Mouse (Mus musculus) monocyte, adult 59 days (primary cell): Measurements from ENCODE around the gene Rpl10. TPM values are rescaled to one million over a fixed set of nuclear protein-coding genes. Genes with fewer than 3 reads are reported as not detected.

Experiments
- total RNA-seq, 2 experiments: library from RNA; stranded (reverse); gene quantifications; one replicate each; pipeline ENCODE4 v1.2.4; 2023

The Rpl10 gene
- total RNA-seq, result 100 to 1,000 TPM; 714 to 836 TPM

GRCm38 (mm10) chrX:74270062-74270901 is at the start of gene Rpl10:
Gene Rpl10 (plus strand): TSS chrX:74270812.

DNA sequence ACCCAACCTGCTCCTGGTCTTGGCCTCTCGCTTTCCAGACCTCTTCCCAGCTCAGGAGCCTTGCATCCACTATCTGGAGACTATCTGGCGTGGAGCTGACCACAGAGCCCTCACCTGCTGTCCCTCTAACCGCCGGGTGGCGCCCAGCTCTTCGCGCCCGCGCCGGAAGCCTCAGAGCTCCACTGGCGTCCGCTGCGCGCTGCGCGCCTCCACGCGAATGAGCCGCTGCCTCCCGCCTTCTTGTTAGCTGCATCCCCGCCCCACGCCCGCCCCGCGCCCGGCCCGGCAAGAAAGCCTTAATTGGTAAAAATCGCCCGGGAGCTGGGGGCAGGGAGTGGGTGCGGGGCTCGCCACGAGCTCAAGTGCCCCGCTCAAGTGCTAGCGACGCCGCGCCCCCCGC is 21.0 kb upstream of the Rpl10 start, which contains the start of gene Flna:
TSS of gene Flna (minus strand) at position 206 of the 400 bp plus-strand sequence.

DNA sequence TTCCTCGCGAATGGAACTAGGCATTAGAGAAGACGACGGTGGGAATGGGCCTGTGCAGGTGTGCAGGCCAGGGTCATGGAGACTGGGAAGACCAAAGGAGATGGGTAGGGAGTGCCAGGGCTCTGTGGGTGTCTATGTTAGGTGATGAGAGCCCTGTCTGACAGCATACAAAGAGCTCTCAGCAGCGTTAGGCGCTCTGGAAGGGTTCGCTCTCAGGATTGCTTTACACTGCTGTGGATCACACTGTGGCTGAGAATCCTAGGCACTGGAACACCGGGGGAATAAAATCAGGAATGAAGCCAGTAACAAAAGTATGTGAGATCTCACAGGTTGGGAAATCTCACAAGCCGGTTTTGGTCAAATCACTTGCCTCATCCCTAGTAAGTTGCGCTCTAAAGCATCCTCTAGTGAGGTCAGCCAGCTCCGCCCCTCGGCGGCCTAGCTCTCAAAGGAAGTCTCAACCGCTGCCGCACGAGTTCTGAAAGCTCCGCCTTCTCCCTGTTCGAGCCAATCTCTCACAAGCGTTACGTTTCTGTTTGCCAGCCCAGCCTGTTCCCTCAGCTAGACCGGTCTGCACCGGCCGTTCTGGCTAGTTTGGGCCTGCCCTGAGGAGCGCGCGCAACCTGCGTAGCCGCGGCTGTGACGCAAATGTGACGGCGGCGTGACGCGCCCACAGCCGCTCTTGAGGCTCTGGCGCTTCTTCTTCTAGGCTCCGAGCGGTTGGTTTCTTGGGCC is 16.3 kb upstream of the Rpl10 start, which contains the start of gene Emd:
TSS of gene Emd (plus strand) at position 535 of the 735 bp plus-strand sequence.

DNA sequence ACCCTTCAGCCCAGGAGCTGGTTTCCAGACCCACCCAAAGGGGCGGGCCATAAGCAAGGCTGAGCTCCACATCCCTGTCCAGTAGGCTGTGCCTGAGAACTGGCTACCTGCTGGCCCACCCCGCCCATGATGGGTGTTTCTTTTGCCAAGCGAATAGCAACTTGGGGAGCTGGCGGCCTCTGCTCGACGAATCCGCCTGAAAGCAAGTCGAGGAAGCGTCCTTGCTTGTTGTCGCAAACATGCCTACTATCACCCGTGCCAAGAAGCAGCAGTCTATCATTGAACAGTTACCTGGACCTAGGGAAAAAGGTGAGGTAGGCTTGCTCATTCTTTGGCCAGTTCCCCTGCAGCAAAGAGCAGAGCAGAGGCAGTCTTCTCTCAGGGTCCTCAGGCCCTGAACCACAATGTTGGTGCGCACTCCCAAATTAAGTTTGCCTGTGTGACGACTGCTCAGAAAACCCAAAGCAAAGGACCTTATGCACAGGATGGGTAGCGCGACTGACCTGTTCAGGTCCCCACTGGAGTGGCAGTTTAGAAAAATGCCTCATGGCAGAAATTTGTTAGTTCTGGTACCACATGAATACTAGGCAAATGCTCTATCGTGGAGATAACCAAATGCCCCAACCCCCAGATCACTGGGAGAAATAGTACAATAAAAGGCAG is 11.3 kb downstream of the Rpl10 start, which contains the start of the genes Taz and Dnase1l1:
TSS of gene Taz (plus strand) at position 181 of the 663 bp plus-strand sequence.
TSS of gene Dnase1l1 (minus strand) at position 606 of the 663 bp plus-strand sequence.

GRCm38 (mm10) chrX:74296538-74297448 is 26.2 kb downstream of the Rpl10 start, which contains the start of gene Atp6ap1:
Gene Atp6ap1 (plus strand): TSS chrX:74297097.

GRCm38 (mm10) chrX:74304867-74305700 is 34.5 kb downstream of the Rpl10 start, which contains the start of gene Gdi1:
Gene Gdi1 (plus strand): TSS chrX:74304998.

DNA sequence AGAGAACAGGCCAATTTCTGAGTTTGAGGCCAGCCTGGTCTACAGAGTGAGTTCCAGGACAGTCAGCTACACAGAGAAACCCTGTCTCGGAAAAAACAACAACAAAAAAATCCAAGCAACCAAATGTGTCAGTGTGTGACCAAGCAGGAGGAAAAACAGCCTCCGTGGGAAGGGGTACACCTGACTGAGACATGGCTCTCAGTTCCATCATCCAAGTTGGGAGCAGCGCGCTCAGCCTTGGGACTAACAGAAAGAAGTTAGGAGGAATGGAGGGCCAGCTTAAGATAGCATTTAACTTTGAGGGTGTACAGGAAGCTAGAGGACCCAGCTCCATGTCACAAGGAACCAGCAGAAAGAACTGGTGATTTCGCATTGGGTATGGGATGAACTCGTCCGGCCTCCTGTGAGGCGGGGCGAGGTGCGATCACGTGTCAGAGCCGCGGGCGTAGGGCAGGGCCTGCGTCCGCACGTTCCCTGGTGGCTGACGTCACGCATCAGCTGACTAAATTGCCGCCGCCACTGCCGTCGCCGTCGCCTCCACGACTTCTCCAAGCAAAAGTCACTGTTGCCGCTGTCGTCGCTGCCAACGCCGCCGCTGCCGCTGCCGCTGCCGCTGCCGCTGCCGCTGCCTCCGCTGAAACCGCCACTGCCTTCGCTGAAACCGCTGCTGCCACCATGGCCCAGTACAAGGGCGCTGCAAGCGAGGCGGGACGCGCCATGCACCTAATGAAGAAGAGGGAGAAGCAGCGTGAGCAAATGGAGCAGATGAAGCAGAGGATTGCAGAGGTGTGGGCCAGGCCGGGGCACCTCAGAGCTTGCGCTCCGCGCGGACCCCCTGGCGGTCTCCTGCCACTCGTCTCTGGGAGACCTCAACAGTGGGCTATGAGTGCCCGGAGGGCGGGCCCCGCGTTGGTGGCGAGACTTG is 42.2 kb downstream of the Rpl10 start, which contains the start of gene Fam50a:
TSS of gene Fam50a (plus strand) at position 494 of the 925 bp plus-strand sequence.

Other genes with a start within 250 kb of the Rpl10 start
- gene Irak1, start 246.9 kb upstream of the Rpl10 start, total RNA-seq, result 100 to 1,000 TPM; 131 to 140 TPM
- gene Opn1mw, start 143.3 kb upstream of the Rpl10 start, total RNA-seq, result not detected
- 10 to 100 TPM; 42.6 to 44.5 TPM for gene Mecp2, start 135.4 kb upstream of the Rpl10 start, total RNA-seq
- gene Tex28, start 103.0 kb upstream of the Rpl10 start, total RNA-seq, result not detected
- not detected for gene Tktl1, start 93.6 kb upstream of the Rpl10 start, total RNA-seq
- 1,000 to 10,000 TPM; 1,568 to 1,591 TPM for gene Flna, start 21.0 kb upstream of the Rpl10 start, total RNA-seq
- 10 to 100 TPM; 74.3 to 79.1 TPM for gene Emd, start 16.1 kb upstream of the Rpl10 start, total RNA-seq
- 10 to 100 TPM; 62.3 to 73.3 TPM for gene Taz, start 11.1 kb downstream of the Rpl10 start, total RNA-seq
- gene Dnase1l1, start 11.5 kb downstream of the Rpl10 start, total RNA-seq, result 100 to 1,000 TPM in 1 of 2 experiments, 10 to 100 TPM in 1; 98.3 to 103 TPM
- gene Atp6ap1, start 26.3 kb downstream of the Rpl10 start, total RNA-seq, result 100 to 1,000 TPM; 263 to 299 TPM
- gene Gdi1, start 34.2 kb downstream of the Rpl10 start, total RNA-seq, result 100 to 1,000 TPM; 208 to 227 TPM
- gene Fam50a, start 42.2 kb downstream of the Rpl10 start, total RNA-seq, result 10 to 100 TPM; 71.4 to 76.9 TPM
- gene Plxna3, start 58.3 kb downstream of the Rpl10 start, total RNA-seq, result 1 to 10 TPM; 1.4 to 4.5 TPM
- gene Lage3, start 82.8 kb downstream of the Rpl10 start, total RNA-seq, result 10 to 100 TPM; 18.3 to 21.8 TPM
- 10 to 100 TPM; 22.9 to 25.5 TPM for gene Ubl4a, start 102.4 kb downstream of the Rpl10 start, total RNA-seq
- gene Slc10a3, start 102.5 kb downstream of the Rpl10 start, total RNA-seq, result 10 to 100 TPM; 19.6 to 23.9 TPM
- 10 to 100 TPM; 16.6 to 20.0 TPM for gene Fam3a, start 122.5 kb downstream of the Rpl10 start, total RNA-seq
- 10 to 100 TPM; 30.0 to 30.5 TPM for gene Ikbkg, start 122.5 kb downstream of the Rpl10 start, total RNA-seq
- 100 to 1,000 TPM; 195 to 224 TPM for gene G6pdx, start 158.4 kb downstream of the Rpl10 start, total RNA-seq
- not detected for gene Gm6880, start 210.6 kb downstream of the Rpl10 start, total RNA-seq